Mouse (Mus musculus) heart, adult 2 months (tissue): ENCODE measurements at regions not wholly inside any gene's neighbourhood (a gene's known extent, or its start where the extent isn't known, plus 50 kb on each side); places are given as distances from the start of the nearest gene placed in this dataset.

Experiments used
- CTCF ChIP-seq: fragments of 200-600 bp; IDR thresholded peaks from 2 replicates; pipeline ENCODE4 v1.8.1; 2022; ENCODE audit warnings: antibody characterized with exemption, mild to moderate bottlenecking, moderate library complexity
- EP300 ChIP-seq: fragments of 200-500 bp; IDR thresholded peaks from 2 replicates; pipeline ENCODE4 v1.6.1; 2011; ENCODE audit warnings: low read depth, low read length, control low read depth; ENCODE audit not compliant: insufficient read depth
- POLR2A ChIP-seq: fragments of 200-500 bp; IDR thresholded peaks from 2 replicates; pipeline ENCODE4 v1.6.1; 2011; ENCODE audit warnings: mild to moderate bottlenecking, low read depth, low read length, control low read depth; ENCODE audit not compliant: insufficient read depth

DNA sequence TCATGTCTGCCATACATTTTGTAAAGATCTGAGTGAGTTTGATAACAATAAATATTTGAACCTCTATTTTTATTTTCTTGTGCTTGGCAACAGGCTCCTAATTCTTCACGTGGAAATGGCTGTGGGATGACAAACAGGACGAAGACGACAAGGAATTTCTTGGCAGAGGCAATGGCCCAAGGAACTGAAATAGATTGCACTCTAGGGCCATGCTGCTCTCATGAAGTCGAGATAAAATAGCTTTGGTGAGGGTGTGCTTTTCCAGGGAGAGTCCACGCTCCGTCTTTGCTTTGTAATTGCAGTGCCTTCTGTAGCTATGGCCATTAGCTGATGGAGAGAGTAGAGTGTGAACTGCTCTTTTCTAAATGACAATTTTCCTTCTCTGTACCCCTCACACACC lies 50.9 kb upstream of the 1810046K07Rik start:
- TF ChIP-seq CTCF (no peak), EP300 (0 out of 2 replicates have a peak, but pooled peaks have one; percentile 43), POLR2A (no peak)
